Mouse (Mus musculus) adrenal gland, postnatal 4 days (tissue): ENCODE measurements around the gene Sh3pxd2a. TPM values are rescaled to one million over a fixed set of nuclear protein-coding genes. Genes with fewer than 3 reads are reported as not detected.

Experiments used
- DNase-seq, 2 experiments: peaks; one replicate each; pipeline ENCODE4 v3.0.0; 2021 to 2022; ENCODE audit warnings: low spot score in 2 of 2, mixed read lengths in 2 of 2
- total RNA-seq, 2 experiments: library from RNA; stranded (reverse); gene quantifications; 2 replicates each; pipeline ENCODE4 v1.2.3; 2021

Gene Sh3pxd2a
- total RNA-seq, 2 experiments from 2014 or later = 81.7 to 88.7 TPM

- no peak for DNase-seq
These were observed 118.2 kb downstream of the Sh3pxd2a start for GRCm38 (mm10) chr19:47345851-47346568.

DNA sequence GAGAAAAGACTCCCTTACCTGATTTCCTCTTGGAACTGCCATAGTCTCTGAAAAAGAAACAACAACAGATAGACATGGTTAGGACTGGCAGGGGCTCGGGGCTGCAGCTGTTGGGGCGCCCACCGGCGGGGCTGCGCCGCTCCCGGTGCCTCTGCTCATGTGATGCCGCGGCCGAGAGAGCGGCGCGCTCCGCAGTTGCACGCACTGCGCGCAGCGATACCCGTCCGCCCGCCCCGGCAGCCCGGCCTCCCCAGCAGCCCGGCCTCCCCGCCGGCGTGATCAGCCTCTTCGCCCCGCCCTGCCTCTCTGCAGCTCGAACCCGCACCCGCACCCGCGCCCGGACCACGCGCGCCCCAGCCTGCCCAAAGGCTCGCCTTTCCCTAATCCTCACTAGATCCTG is 120.8 kb downstream of the Sh3pxd2a start:
- DNase-seq = no peak

GRCm38 (mm10) chr19:47339165-47339564 is 125.0 kb downstream of the Sh3pxd2a start:
- DNase-seq = peak; percentile 58 to 68

- DNase-seq = no peak
These were observed 125.6 kb downstream of the Sh3pxd2a start for GRCm38 (mm10) chr19:47338396-47339164.

DNA sequence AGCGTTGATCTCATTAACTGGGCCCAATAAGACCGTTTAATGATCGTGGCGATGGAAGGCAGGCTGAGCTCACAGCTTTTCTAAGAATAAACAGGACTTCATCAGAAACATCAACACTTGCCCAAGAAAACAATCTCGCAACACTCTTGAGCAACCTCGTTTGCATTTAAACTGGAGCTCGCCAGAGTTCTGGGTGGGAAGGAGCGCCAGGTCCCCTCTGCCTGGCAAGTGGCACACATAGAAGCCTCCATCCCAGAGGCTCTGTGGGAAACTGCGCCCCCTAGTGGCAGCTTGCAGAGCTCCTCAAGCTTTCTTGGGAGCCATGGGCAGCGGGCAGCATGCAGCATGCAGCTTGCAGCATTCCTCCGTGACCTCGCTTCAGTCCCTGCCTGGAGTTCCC is 126.5 kb downstream of the Sh3pxd2a start:
- peak; percentile 83 to 88 for DNase-seq

DNA sequence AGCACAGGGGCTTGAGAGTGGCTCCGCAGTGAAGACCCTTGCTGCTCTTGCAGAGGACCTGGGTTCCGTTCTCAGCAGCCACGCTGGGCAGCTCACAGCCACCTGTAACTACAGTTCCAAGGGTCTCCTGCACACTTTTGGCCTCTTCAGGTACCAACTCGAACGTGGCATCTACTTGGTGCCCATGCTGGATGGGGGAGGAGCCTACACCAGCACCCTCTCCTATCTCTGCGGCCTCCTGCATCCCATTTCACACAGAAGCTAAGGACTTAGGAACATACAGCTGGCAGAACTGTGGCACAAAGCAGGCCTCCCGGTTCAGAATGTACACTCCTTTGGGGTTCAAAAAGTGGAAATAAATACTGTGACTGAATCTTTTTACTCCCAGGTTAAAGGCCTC is 127.0 kb downstream of the Sh3pxd2a start:
- DNase-seq = no peak

- no peak for DNase-seq
These were observed 128.9 kb downstream of the Sh3pxd2a start for GRCm38 (mm10) chr19:47335262-47335661.

DNA sequence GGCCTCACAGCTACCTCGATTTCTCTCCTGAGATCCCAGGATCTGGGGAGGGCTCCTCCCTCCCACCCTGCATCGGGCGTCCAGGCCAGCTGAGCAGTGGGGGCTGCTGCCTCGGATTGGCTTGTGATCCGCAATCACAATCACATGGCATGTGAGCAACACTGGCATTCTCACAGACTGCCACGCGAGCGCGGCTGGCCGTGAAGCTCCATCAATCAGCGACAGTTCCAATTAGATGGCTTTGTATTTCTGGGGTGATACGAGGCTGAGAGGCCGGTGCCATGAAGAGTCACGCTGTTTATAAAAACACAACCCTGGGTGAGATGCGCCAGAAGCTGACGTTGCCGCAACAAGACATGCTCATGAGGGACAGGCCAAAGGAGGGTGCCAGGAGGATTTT is 129.5 kb downstream of the Sh3pxd2a start:
- no peak for DNase-seq

- DNase-seq = no peak
These were observed 133.4 kb downstream of the Sh3pxd2a start for GRCm38 (mm10) chr19:47330743-47331227.

DNA sequence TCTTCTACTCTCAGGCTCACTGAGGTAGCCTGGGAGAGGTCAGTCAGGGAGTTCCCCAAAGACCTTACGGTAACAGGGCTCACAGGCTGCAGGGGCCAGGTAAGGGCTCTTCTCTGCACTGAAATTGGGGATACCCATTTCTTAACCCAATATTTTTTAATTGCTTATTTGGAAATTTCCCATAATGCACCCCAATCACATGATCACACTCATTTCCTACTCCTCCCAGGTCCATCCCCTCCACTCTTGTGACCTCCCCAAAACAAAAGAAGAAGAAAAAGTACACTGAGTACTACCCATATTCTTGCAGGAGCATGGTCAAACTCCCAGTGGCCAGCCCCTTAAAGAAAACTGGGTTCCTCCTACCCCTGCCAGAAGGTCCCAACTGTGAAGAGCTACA is 135.1 kb downstream of the Sh3pxd2a start:
- DNase-seq = no peak

DNA sequence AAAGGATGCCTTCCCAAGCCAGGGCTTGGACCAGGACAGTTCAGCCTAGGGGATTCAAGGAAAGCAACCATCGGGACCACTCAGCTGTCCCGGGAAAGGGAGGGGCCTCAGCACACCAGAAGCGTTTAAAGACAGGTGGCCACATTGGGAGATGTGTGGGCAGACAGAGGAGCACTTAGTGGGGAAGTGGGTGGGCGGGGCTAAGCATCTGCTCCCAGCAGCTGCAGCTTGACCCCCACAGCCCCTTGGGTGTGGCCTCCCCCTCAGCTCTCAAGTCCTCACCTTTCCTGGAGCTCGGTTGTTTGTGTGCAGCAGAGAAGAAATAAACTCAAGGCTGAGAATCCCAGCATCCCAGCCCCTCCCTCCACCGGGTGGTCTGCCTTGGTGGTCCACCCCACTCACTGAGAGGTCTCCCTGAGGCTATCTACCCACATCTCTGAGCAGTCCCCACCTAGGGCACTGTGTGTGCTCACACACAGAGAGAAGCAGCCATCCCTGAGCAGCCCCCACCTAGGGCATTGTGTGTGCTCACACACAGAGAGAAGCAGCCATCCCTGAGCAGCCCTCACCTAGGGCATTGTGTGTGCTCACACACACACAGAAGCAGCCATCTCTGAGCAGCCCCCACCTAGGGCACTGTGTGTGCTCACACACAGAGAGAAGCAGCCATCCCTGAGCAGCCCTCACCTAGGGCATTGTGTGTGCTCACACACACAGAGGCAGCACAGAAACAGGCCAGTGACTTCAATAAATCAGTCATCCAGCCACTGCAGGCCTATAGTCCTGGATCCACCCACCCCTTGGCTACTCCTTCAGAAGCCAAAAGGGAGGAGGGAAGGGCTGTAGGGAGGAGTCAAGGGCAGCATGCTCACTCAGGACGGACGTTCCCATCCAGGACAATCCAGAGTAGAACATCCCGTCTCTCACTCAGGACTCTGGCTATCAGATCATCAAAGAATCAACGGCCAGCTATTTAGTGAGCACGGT is 136.0 kb downstream of the Sh3pxd2a start:
- no peak for DNase-seq

- no peak for DNase-seq
These were observed 138.3 kb downstream of the Sh3pxd2a start for GRCm38 (mm10) chr19:47325881-47326280.

DNA sequence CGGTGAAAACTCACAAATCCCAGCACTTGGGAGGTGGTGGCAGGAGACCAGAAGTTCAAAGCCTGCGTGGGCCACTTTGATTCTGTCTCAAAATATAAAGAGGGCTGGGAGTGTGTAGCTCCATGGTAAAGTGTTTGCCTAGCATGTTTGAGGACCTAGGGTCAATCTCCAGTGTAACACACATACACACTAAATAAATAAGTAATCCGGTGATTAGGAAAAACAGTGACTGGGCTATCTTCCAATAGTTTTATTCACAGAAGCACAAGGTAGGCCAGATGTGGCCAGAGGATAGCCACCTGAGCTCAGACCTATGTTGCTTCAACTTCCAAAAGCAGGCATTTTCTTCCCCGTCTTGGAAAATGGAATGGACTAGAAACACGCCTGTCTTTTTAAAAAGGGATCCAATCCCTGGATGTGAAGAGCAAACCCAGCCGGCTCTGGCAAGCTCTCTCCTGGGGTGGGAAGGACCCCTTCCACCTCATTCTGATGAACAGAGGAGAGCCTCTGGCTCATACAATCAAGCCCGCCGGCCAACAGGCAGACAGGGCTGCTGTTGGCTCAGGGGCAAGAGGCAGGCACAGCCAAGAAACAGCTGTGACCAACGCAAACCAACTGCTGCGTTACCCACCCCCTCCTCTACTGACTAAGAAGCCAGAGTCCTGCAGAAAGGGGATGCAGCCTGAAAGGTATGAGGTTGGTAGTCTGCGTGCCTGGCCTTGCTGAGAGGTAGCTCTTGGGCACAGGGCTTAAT is 140.9 kb downstream of the Sh3pxd2a start:
- DNase-seq = no peak

GRCm38 (mm10) chr19:47320331-47320668 is 143.9 kb downstream of the Sh3pxd2a start:
- DNase-seq = no peak

DNA sequence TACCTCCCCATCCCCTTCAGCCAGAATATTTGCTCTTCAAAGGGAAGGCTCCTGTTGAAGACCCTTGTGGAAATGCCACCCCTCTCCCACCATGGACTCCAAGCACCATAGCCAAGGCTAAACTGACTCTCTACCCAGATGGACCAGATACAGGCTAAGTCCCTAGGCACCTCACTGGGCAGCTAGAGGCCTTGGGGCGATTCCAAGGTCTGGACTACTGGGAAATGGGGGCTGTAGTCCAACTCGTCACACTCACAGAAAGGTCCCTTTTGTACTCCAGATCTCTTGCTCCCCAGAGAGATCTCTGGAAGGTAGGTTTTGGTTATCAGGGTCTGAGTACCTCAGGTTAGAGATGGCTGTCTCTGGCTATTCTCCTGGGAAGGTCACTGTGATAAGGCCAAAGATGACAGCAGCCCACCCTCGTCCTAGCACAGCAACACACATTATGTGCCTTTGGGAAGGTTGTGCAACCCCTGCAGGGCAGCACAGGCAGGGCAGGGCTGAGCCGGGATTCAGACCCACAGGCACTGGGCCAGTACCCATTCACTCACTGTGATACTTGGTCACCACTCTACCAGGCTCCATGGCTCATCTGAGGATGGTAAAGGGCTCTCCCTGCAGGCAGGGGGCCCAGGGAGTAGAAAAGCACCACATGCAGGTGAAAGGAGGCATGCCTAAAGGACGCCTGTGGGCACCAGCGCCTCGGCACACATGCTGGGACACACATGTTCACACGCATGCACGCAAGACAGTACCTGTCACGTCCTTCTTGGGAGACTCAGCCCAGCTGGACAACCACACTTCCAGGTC is 144.5 kb downstream of the Sh3pxd2a start:
- no peak for DNase-seq

DNA sequence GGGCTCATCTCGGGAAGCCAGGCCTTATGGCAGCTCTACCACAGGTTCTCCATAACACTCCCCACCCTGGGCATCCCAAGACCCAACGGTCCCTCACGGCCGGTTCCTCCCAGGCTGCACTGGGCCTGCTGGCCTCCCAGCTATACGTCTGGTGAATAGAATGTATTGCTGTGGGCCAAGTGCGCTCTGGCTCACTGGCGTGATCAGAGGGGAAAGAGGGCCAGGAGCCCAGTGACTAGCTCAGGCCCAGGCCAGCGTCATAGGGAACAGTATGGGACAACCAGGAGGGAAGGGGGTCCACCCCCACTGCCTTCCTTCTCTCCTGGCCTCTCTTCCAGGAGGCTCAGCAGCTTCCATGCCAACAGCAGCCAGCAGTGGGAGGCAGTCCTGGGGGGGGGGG is 145.1 kb downstream of the Sh3pxd2a start:
- no peak for DNase-seq

- DNase-seq = no peak
These were observed 146.9 kb downstream of the Sh3pxd2a start for GRCm38 (mm10) chr19:47317063-47317938.

- DNase-seq = no peak
These were observed 147.7 kb downstream of the Sh3pxd2a start for GRCm38 (mm10) chr19:47316288-47317062.
